Mouse (Mus musculus) Muller cell, postnatal 12 days (primary cell): ENCODE measurements around the gene Akap7.

Experiments
- DNase-seq: peaks from one replicate; pipeline ENCODE4 v3.0.0-alpha.2; 2015; ENCODE audit errors: inconsistent ontology term

Gene Akap7

DNA sequence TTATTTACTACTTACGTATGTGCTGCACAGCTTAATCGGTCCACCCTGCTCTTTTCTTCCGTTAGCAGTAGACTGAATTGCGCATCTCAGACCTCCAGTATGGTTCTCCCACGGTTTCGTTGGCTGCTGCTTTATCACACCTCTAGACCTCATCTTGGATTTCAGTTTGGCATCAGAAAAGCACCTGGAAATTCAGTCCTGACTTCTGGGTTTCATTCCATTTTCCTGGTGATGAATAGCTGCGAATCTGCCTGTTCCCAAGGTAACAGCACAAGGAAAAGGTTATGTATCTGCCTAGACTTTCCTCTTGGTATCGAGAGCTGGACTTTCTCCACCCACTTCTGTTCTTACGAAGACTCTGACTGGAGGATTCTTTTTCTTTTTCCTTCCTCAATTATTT, at the start of gene Akap7:
Akap7 (minus strand) TSS at position 101 of the 400 bp plus-strand sequence.
- no peak for DNase-seq

DNA sequence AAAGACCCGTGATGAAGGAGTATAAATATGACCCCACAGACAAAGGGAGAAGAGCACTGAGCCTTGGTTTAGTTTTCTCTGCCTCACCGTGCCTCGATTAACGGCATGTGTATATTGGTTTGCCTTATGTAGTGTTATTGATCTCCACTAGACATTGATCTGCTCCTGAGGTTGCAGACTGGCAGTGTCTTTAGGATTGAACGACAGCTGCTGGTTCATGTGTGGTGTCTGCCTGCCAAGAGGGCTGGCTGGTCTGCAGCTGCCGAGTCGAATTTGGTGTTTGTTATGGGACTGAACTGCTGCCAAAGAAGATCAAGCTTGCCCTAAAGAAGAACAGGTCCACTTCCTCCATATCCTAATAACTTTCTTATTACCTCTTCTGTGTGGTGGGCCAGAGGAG, 46.7 kb upstream of the Akap7 start:
- DNase-seq, result no peak

DNA sequence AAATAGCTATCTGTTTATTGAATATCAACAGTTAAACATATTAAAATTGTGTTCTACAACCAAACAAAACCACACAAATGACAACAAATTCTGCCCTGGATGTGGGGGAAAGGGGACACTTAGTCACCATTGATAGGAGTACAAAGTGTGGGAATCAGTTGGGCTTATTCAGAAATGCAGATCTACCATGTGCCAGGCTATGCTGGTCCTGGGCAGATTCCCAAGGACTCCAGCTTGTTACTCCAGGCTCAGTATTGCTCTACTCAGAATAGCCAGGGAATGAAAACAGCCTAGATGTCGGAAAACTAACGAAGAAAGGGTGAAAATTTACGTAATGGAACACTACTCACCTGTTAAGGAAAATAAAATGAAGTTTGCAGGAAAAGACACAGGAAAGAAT, 46.3 kb upstream of the Akap7 start:
- DNase-seq, result no peak

GRCm38 (mm10) chr10:25342801-25343200, 35.1 kb upstream of the Akap7 start:
- no peak for DNase-seq

GRCm38 (mm10) chr10:25340675-25341074, 33.0 kb upstream of the Akap7 start:
- no peak for DNase-seq

GRCm38 (mm10) chr10:25333390-25334079, 25.9 kb upstream of the Akap7 start:
- DNase-seq, result no peak

GRCm38 (mm10) chr10:25331321-25332049, 23.8 kb upstream of the Akap7 start:
- peak; percentile 81 for DNase-seq

DNA sequence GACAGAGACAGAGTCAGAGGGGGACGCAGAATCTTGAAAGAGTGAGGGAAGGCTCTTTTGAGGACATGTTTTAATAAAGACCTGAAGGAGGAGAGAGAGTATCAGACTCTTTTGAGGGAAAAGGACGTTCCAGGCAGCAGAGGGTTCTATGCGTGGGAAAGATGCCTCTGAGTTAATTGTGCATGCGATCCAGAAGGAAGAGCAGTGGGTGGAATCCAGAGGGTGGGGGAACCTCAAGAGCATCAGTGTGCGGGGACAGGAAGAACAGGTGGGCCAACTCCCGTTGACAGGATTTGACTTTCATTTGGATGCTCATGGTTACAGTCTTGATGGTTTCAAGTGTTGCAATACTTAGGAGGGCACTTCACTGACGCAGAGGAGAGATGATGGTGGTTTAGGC, 22.4 kb upstream of the Akap7 start:
- DNase-seq, result no peak

- DNase-seq, result no peak
Observed at GRCm38 (mm10) chr10:25327511-25327910, 19.8 kb upstream of the Akap7 start.

- peak; percentile 98 for DNase-seq
Observed at GRCm38 (mm10) chr10:25325690-25326089, 18.0 kb upstream of the Akap7 start.

DNA sequence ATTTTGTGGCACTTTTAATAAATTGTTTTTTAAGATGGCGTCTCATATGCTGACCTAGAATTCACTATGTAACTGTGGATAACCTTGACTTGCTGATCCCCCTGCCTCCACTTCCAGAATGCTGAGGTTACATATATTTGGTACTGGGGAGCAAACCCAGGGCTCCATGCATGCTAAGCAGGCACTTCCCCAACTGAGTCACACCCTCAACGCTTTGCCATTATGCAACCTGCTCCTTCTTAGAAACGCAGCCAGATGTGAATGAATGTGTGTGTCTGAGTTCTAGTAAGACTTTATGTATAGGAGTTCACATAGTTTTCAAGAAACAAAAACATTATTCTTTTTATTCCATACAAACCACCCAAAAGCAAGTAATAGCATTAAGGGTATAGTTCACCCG, 13.5 kb upstream of the Akap7 start:
- DNase-seq, result no peak

DNA sequence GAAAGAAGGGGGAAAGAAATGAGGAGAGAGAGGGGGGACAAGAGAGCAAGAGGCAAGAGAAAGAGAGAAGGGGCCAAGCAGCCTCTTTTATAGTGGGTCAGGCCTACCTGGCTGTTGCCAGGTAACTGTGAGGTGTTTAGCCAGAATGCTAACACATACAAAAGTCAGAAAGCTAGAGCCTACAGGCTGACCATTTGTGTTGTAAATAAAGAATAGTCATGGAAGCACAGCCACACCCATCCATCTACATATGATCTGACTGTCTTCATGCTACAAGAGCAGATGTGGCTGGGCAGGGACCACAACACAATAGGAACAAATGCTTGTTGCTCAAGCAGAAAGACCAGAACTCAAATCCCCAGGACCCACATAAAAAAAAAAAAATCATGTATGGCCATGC, 11.9 kb upstream of the Akap7 start:
- DNase-seq, result no peak

- no peak for DNase-seq
Observed at GRCm38 (mm10) chr10:25318405-25318804, 10.7 kb upstream of the Akap7 start.

GRCm38 (mm10) chr10:25317665-25318064, 10.0 kb upstream of the Akap7 start:
- no peak for DNase-seq

GRCm38 (mm10) chr10:25313856-25314584, 6.3 kb upstream of the Akap7 start:
- peak; percentile 62 for DNase-seq

GRCm38 (mm10) chr10:25311554-25312212, 4.0 kb upstream of the Akap7 start:
- DNase-seq, result peak; percentile 53

- DNase-seq, result no peak
Observed at GRCm38 (mm10) chr10:25310736-25311135, 3.1 kb upstream of the Akap7 start.

DNA sequence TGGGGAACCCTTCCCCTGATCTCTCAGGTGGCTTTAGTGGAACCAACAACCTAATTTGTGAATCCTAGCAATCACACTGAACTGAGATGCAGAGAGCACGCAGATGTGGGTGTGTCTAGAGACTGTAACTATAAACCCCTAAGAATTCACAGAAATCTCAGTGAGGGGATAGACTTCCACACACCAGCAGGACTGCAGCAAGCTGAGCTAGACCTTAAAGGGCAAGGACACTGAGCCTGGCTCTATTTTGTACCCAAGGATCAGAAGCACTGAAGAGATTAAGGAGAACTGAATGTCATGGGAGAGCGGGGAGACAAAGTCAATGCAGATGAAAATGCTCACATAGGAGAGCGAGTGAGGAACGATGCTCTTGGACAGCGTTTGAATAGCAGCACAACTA, 2.3 kb upstream of the Akap7 start:
- no peak for DNase-seq

GRCm38 (mm10) chr10:25305146-25305545, 2.5 kb downstream of the Akap7 start:
- no peak for DNase-seq

DNA sequence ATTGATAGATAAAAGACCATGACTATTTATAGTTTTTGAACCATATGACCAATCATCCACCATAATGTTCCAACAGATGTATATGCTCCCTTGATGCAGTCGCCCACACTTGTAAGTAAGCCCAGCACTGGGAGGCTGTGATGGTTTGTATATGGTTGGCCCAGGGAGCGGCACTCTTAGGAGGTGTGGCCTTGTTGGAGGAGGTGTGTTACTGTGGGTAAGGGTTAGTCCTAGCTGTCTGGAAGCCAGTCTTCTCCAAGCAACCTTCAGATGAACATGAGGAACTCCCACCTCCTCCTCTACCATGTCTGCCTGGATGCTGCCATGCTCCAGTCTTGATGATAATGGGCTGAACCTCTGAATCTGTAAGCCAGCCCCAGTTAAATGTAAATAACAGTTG, 3.1 kb downstream of the Akap7 start:
- DNase-seq, result no peak

DNA sequence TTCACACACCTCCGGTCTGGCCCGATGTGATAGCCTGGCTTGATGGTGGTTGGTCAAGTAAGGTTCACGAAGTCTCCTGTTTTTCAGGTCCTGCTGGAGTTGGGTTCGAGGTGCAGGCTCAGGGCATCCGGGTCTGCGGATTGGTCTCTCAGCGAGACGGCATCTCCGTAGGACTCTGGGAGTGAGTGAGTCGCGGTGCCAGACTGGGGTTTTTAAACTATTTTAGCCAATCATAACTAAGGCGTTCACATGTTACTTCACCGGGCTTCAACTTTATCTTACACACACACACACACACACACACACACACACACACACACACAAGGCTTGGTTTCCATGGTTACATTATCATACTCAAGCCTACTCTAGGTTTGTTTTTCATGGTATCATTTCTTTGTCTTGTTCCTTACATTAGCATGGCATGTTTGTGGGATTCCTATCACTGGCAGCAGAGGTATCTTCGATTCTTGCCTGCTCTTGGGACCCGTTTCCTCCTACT, 8.6 kb downstream of the Akap7 start:
- no peak for DNase-seq

DNA sequence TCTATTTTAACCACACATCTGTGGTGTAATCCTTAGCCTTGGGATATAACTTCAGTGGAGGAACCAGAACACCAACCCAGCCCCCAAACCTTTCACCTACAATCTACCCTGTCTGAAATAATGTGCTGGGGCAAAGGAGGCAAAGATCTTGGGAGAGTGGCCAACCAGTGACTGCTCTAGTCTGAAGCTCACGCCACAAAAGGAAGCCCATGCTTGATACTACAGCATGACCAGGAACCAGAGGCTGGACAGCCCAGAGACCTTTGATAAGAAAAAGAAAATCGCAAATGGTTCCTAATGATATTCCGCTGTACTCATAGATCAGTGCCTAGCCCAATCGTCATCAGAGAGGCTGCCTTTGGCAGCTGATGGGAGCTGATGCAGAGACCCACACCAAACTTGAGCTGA, 9.4 kb downstream of the Akap7 start:
- DNase-seq, result no peak
